Mouse (Mus musculus) heart, embryonic 15.5 days (tissue): ENCODE measurements around the gene Map3k5. TPM values are rescaled to one million over a fixed set of nuclear protein-coding genes. Genes with fewer than 3 reads are reported as not detected.

Source experiments
- ATAC-seq: fragments of 200-750 bp; cut with Nextera tagmentation; replicated peaks from 2 replicates; pipeline ENCODE4 v1.8.0; 2017; ENCODE audit warnings: low read depth, moderate TSS enrichment; ENCODE audit not compliant: insufficient number of reproducible peaks, insufficient read depth, low FRiP score
- H3K27ac ChIP-seq: fragments of 300-500 bp; sonication (generic); 2 replicates; pipeline ENCODE4 v1.5.1; 2015; ENCODE audit warnings: mild to moderate bottlenecking, inconsistent platforms
- H3K27me3 ChIP-seq: fragments of 300-500 bp; sonication (generic); 2 replicates; pipeline ENCODE4 v1.6.1; 2015; ENCODE audit warnings: inconsistent platforms
- H3K36me3 ChIP-seq: fragments of 300-500 bp; sonication (generic); 2 replicates; pipeline ENCODE4 v1.6.1; 2015; ENCODE audit warnings: mild to moderate bottlenecking, inconsistent platforms
- H3K4me1 ChIP-seq: fragments of 300-500 bp; sonication (generic); replicated peaks from 2 replicates; pipeline ENCODE4 v1.6.1; 2015; ENCODE audit warnings: inconsistent platforms
- H3K4me2 ChIP-seq: fragments of 300-500 bp; sonication (generic); 2 replicates; pipeline ENCODE4 v1.6.1; 2015; ENCODE audit warnings: inconsistent platforms, mild to moderate bottlenecking, moderate library complexity
- H3K4me3 ChIP-seq: fragments of 300-500 bp; sonication (generic); 2 replicates; pipeline ENCODE4 v1.5.1; 2015; ENCODE audit warnings: mild to moderate bottlenecking, inconsistent platforms
- H3K9ac ChIP-seq: fragments of 300-500 bp; sonication (generic); 2 replicates; pipeline ENCODE4 v1.6.1; 2015; ENCODE audit warnings: mild to moderate bottlenecking, inconsistent platforms
- H3K9me3 ChIP-seq: fragments of 300-500 bp; sonication (generic); replicated peaks from 2 replicates; pipeline ENCODE4 v1.6.1; 2016; ENCODE audit warnings: inconsistent platforms
- WGBS: fragments of 180-500 bp; shearing (Covaris S2); methylation state at CpG from one replicate; pipeline ENCODE4 v1.1.7; 2015; ENCODE audit warnings: mixed read lengths; 5-methylcytosine and 5-hydroxymethylcytosine counted together
- polyA plus RNA-seq: library from polyadenylated mRNA; unstranded; fragments of >200 nt; fragmentation: Nextera tagmentation; extraction: Ambion mirVana; gene quantifications from 2 replicates; pipeline ENCODE4 v1.2.1, GENCODE M21; 2015

Gene Map3k5
- polyA plus RNA-seq, 1 experiment from 2014 or later, result 2.6 TPM

- Histone ChIP-seq H3K27me3 (no peaks in the 10 kb centered on the region), H3K36me3 (0 out of 2 replicates have a peak, but pooled peaks cover 7% of the 10 kb centered on the region), H3K4me3 (no peak overlapping the region), H3K9me3 (no peaks in the 10 kb centered on the region), H3K27ac (no peak overlapping the region), H3K4me2 (no peak overlapping the region), H3K9ac (no peak overlapping the region), H3K4me1 (peaks cover 4% of the 10 kb centered on the region; the same call in 1 of the 2 replicates)
- no peak for ATAC-seq
- 64% methylated on average over 9 of the region's 9 CpGs for WGBS
These were observed 130.4 kb downstream of the Map3k5 start for GRCm38 (mm10) chr10:20064556-20065207.

- Histone ChIP-seq H3K36me3 (0 out of 2 replicates have a peak, but pooled peaks cover 7% of the 10 kb centered on the region), H3K4me2 (no peak overlapping the region), H3K9ac (no peak overlapping the region), H3K9me3 (no peaks in the 10 kb centered on the region), H3K4me1 (0 out of 2 replicates have a peak, but pooled peaks cover 4% of the 10 kb centered on the region), H3K27ac (no peak overlapping the region), H3K4me3 (no peak overlapping the region), H3K27me3 (no peaks in the 10 kb centered on the region)
- no peak for ATAC-seq
- 92% methylated on average over 1 of the region's 1 CpGs for WGBS
These were observed 131.9 kb downstream of the Map3k5 start for GRCm38 (mm10) chr10:20066069-20066665.

GRCm38 (mm10) chr10:20069771-20070460 lies 135.6 kb downstream of the Map3k5 start:
- no peaks in the 10 kb centered on the region for H3K4me1 ChIP-seq
- H3K36me3 ChIP-seq, result no peaks in the 10 kb centered on the region
- H3K9ac ChIP-seq, result no peak overlapping the region
- ATAC-seq, result no peak
- H3K4me2 ChIP-seq, result no peak overlapping the region
- H3K4me3 ChIP-seq, result no peak overlapping the region
- WGBS, result 89% methylated on average over 11 of the region's 11 CpGs
- no peaks in the 10 kb centered on the region for H3K9me3 ChIP-seq
- H3K27ac ChIP-seq, result no peak overlapping the region
- H3K27me3 ChIP-seq, result no peaks in the 10 kb centered on the region

- Histone ChIP-seq H3K4me3 (no peak overlapping the region), H3K4me1 (no peaks in the 10 kb centered on the region), H3K27me3 (no peaks in the 10 kb centered on the region), H3K9ac (no peak overlapping the region), H3K36me3 (no peaks in the 10 kb centered on the region), H3K27ac (no peak overlapping the region), H3K9me3 (no peaks in the 10 kb centered on the region), H3K4me2 (no peak overlapping the region)
- ATAC-seq, result no peak
- WGBS, result 83% methylated on average over 14 of the region's 14 CpGs
These were observed 136.4 kb downstream of the Map3k5 start for GRCm38 (mm10) chr10:20070576-20071109.

GRCm38 (mm10) chr10:20071716-20072115 lies 137.4 kb downstream of the Map3k5 start:
- 87% methylated on average over 6 of the region's 6 CpGs for WGBS

GRCm38 (mm10) chr10:20073236-20073893 lies 139.1 kb downstream of the Map3k5 start:
- H3K27me3 ChIP-seq, result no peaks in the 10 kb centered on the region
- ATAC-seq, result 0 out of 2 replicates have a peak, but pooled peaks have one; percentile 50
- 66% methylated on average over 7 of the region's 7 CpGs for WGBS

More at GRCm38 (mm10) chr10:20071716-20072115, 137.4 kb downstream of the Map3k5 start:
- Histone ChIP-seq H3K27me3 (no peaks in the 10 kb centered on the region), H3K9ac (no peak overlapping the region), H3K4me1 (no peaks in the 10 kb centered on the region), H3K36me3 (no peaks in the 10 kb centered on the region), H3K4me2 (no peak overlapping the region), H3K27ac (no peak overlapping the region), H3K9me3 (no peaks in the 10 kb centered on the region), H3K4me3 (no peak overlapping the region)
- no peak for ATAC-seq

GRCm38 (mm10) chr10:20076541-20077469 lies 142.5 kb downstream of the Map3k5 start:
- 74% methylated on average over 13 of the region's 13 CpGs for WGBS
- H3K9me3 ChIP-seq, result no peaks in the 10 kb centered on the region
- H3K36me3 ChIP-seq, result 0 out of 2 replicates have a peak, but pooled peaks cover 3% of the 10 kb centered on the region
- no peaks in the 10 kb centered on the region for H3K27me3 ChIP-seq
- H3K4me1 ChIP-seq, result no peaks in the 10 kb centered on the region
- no peak for ATAC-seq
- no peak overlapping the region for H3K4me3 ChIP-seq
- no peak overlapping the region for H3K9ac ChIP-seq
- no peak overlapping the region for H3K27ac ChIP-seq
- H3K4me2 ChIP-seq, result no peak overlapping the region

More at GRCm38 (mm10) chr10:20073236-20073893, 139.1 kb downstream of the Map3k5 start:
- Histone ChIP-seq H3K36me3 (no peaks in the 10 kb centered on the region), H3K9ac (no peak overlapping the region), H3K4me3 (no peak overlapping the region), H3K4me1 (no peaks in the 10 kb centered on the region), H3K9me3 (no peaks in the 10 kb centered on the region), H3K27ac (no peak overlapping the region), H3K4me2 (no peak overlapping the region)

- Histone ChIP-seq H3K4me3 (no peak overlapping the region), H3K4me1 (no peaks in the 10 kb centered on the region), H3K9me3 (no peaks in the 10 kb centered on the region), H3K27me3 (no peaks in the 10 kb centered on the region), H3K4me2 (no peak overlapping the region), H3K36me3 (peaks cover 8% of the 10 kb centered on the region; the same call in 1 of the 2 replicates), H3K9ac (no peak overlapping the region), H3K27ac (no peak overlapping the region)
- ATAC-seq, result no peak
- WGBS, result 85% methylated on average over 2 of the region's 2 CpGs
These were observed 144.1 kb downstream of the Map3k5 start for GRCm38 (mm10) chr10:20078350-20078749.

GRCm38 (mm10) chr10:20087841-20088240 lies 153.6 kb downstream of the Map3k5 start:
- WGBS, result 52% methylated on average over 2 of the region's 2 CpGs
- Histone ChIP-seq H3K36me3 (peaks cover 2% of the 10 kb centered on the region; the same call in 1 of the 2 replicates), H3K9ac (no peak overlapping the region), H3K27me3 (no peaks in the 10 kb centered on the region), H3K9me3 (no peaks in the 10 kb centered on the region), H3K4me3 (no peak overlapping the region), H3K27ac (no peak overlapping the region), H3K4me2 (no peak overlapping the region), H3K4me1 (no peaks in the 10 kb centered on the region)
- no peak for ATAC-seq

- WGBS, result 73% methylated on average over 3 of the region's 3 CpGs
These were observed 154.8 kb downstream of the Map3k5 start for GRCm38 (mm10) chr10:20089026-20089425.

More at GRCm38 (mm10) chr10:20089026-20089425, 154.8 kb downstream of the Map3k5 start:
- no peaks in the 10 kb centered on the region for H3K36me3 ChIP-seq
- no peaks in the 10 kb centered on the region for H3K27me3 ChIP-seq
- no peak overlapping the region for H3K4me3 ChIP-seq
- no peaks in the 10 kb centered on the region for H3K9me3 ChIP-seq
- H3K4me1 ChIP-seq, result no peaks in the 10 kb centered on the region
- H3K27ac ChIP-seq, result no peak overlapping the region
- no peak for ATAC-seq
- H3K4me2 ChIP-seq, result no peak overlapping the region
- H3K9ac ChIP-seq, result no peak overlapping the region
